Mouse (Mus musculus): Measurements from ENCODE around the gene Pabpc6.

GRCm38 (mm10) chr17:9637011-9637410, 32.5 kb downstream of the Pabpc6 start:
- TF ChIP-seq CTCF (IDR thresholded peaks at IDR 0.05; ENCODE audit: low read depth, low read length), result no peak
- no peak for TF ChIP-seq TAL1 (conservative IDR thresholded peaks at IDR 0.05; ENCODE audit: low read depth, low read length)
- no peak for TF ChIP-seq GATA2 (IDR thresholded peaks at IDR 0.05; ENCODE audit: borderline replicate concordance, low read depth, low read length)
